Mouse (Mus musculus): ENCODE results near the gene Kctd7.

Kctd7 gene

GRCm38 (mm10) chr5:130192356-130192944 lies 47.8 kb downstream of the Kctd7 start:
- DNase-seq (ENCODE audit: low read depth, low spot score): no peak

GRCm38 (mm10) chr5:130193760-130194159 lies 49.1 kb downstream of the Kctd7 start:
- DNase-seq (ENCODE audit: low read depth, low spot score): no peak

- DNase-seq (ENCODE audit: low read depth, low spot score): no peak
Measured at GRCm38 (mm10) chr5:130196307-130196706, 51.6 kb downstream of the Kctd7 start.

- no peak for DNase-seq (ENCODE audit: low read depth, low spot score)
Measured at GRCm38 (mm10) chr5:130197454-130197853, 52.8 kb downstream of the Kctd7 start.

- no peak for DNase-seq (ENCODE audit: low read depth, low spot score)
Measured at GRCm38 (mm10) chr5:130197981-130198380, 53.3 kb downstream of the Kctd7 start.

- no peak for DNase-seq (ENCODE audit: low read depth, low spot score)
Measured at GRCm38 (mm10) chr5:130200233-130201029, 55.8 kb downstream of the Kctd7 start.

GRCm38 (mm10) chr5:130203948-130204347 lies 59.3 kb downstream of the Kctd7 start:
- no peak for DNase-seq (ENCODE audit: low read depth, low spot score)

- DNase-seq (ENCODE audit: low read depth, low spot score): no peak
Measured at GRCm38 (mm10) chr5:130204560-130204959, 59.9 kb downstream of the Kctd7 start.

Measured in WW6 (cell line).